In the genomic region with DNA sequence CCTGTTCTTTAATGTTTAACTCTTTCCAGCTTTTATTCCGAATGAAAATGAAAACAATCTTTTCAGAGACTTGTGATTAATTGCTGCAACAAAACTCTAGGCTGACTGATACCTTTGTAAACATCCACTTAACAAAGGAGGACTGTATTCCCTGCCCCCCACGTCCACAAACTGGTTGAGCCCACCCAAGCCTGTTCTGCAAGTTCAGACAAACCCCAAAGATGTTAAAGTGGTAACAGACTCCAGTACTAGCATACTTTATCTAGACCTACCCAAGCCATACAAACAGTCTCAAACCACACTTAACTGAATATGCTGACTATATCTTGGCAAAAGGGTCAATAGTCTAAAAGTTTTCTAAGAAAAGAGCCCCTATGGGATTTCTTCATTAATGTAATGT, we compare ENCODE assay signal across 24 mouse cellular contexts.
DNase-seq lines count a peak whose midpoint lies in the region; ATAC-seq lines count a peak whose summit lies in the region.
"Had no signal": no experiment of that assay in that cellular context is flagged by ENCODE, and none has a peak within 500 bp of the region (broad histone marks: within the 10 kb centered on the region; RNA-seq: fewer than 3 reads in every experiment).

No protein-coding gene starts in this region.

- H3K27ac ChIP-seq in embryonic facial prominence, embryonic 10.5 days (replicated peaks), result no peak overlapping the region; the same call in 1 of the 2 replicates
- no peak overlapping the region for H3K27ac ChIP-seq in stomach, embryonic 14.5 days (ENCODE audit: low read length)
- H3K27ac ChIP-seq: heart, embryonic 10.5 days; hindbrain, embryonic 15.5 days; limb, embryonic 15.5 days; liver, embryonic 14.5 days; neural tube, embryonic 13.5 days had no signal

- peak; percentile 85 for ATAC-seq in stomach, embryonic 14.5 days (ENCODE audit: insufficient number of reproducible peaks, insufficient read depth, low FRiP score, low read depth)
- ATAC-seq: forebrain, embryonic 14.5 days; midbrain, embryonic 16.5 days had no signal

- WGBS in embryonic facial prominence, embryonic 10.5 days, result 28% methylated on average over 2 of the region's 2 CpGs
- 14% methylated on average over 2 of the region's 2 CpGs for WGBS in stomach, embryonic 14.5 days

- no peaks in the 10 kb centered on the region for H3K4me1 ChIP-seq in embryonic facial prominence, embryonic 10.5 days
- H3K4me1 ChIP-seq in stomach, embryonic 14.5 days (ENCODE audit: control insufficient read depth, insufficient read depth, low read length), result peaks cover 7% of the 10 kb centered on the region; the same call in 1 of the 2 replicates
- H3K4me1 ChIP-seq: heart, embryonic 10.5 days; hindbrain, embryonic 15.5 days; limb, embryonic 15.5 days; neural tube, embryonic 13.5 days had no signal

- H3K27me3 ChIP-seq in embryonic facial prominence, embryonic 10.5 days (replicated peaks; ENCODE audit: low read depth, poor library complexity, severe bottlenecking), result no peaks in the 10 kb centered on the region
- no peaks in the 10 kb centered on the region for H3K27me3 ChIP-seq in stomach, embryonic 14.5 days (ENCODE audit: control insufficient read depth, insufficient read depth, low read length)
- H3K27me3 ChIP-seq: hindbrain, embryonic 15.5 days; limb, embryonic 15.5 days; neural tube, embryonic 13.5 days had no signal

- H3K4me2 ChIP-seq in stomach, embryonic 14.5 days (replicated peaks; ENCODE audit: low read depth, low read length), result no peak overlapping the region
- H3K4me2 ChIP-seq: hindbrain, embryonic 15.5 days; limb, embryonic 15.5 days; lung, embryonic 14.5 days; neural tube, embryonic 13.5 days had no signal

- H3K36me3 ChIP-seq in embryonic facial prominence, embryonic 10.5 days (replicated peaks), result no peaks in the 10 kb centered on the region
- H3K36me3 ChIP-seq in stomach, embryonic 14.5 days (ENCODE audit: control insufficient read depth, insufficient read depth, low read length), result no peaks in the 10 kb centered on the region
- H3K36me3 ChIP-seq: heart, embryonic 10.5 days; hindbrain, embryonic 15.5 days; limb, embryonic 15.5 days; neural tube, embryonic 13.5 days had no signal

- no peak overlapping the region for H3K4me3 ChIP-seq in embryonic facial prominence, embryonic 10.5 days
- H3K4me3 ChIP-seq in stomach, embryonic 14.5 days (ENCODE audit: low read depth, low read length), result no peak overlapping the region
- H3K4me3 ChIP-seq: heart, embryonic 10.5 days; hindbrain, embryonic 15.5 days; limb, embryonic 15.5 days; myocyte; neural tube, embryonic 13.5 days had no signal

- DNase-seq in urinary bladder, postnatal 14 days (ENCODE audit: low spot score), result peak; percentile 26
- no peak for DNase-seq in urinary bladder, adult 2 months (ENCODE audit: low spot score)
- peak; percentile 58 for DNase-seq in embryonic facial prominence, embryonic 10.5 days (ENCODE audit: low spot score)
- no peak for DNase-seq in adrenal gland, postnatal 36 days
- no peak for DNase-seq in retina, postnatal 1 day
- no peak for DNase-seq in layer of hippocampus, adult 9-10 months (ENCODE audit: low spot score)
- DNase-seq: adrenal gland, adult 2 months; cerebellum, adult 11-12 months; cerebellum, postnatal 14 days; gastrocnemius, postnatal 10 days; kidney, adult 9 months; kidney, postnatal 36 days; lung, embryonic 14.5 days; right cerebral cortex, adult 18-20 months; right cerebral cortex, postnatal 4 days had no signal

- no peaks in the 10 kb centered on the region for H3K9me3 ChIP-seq in embryonic facial prominence, embryonic 10.5 days
- H3K9me3 ChIP-seq in stomach, embryonic 14.5 days (ENCODE audit: control insufficient read depth, low read depth, low read length), result no peaks in the 10 kb centered on the region
- H3K9me3 ChIP-seq: heart, embryonic 10.5 days; hindbrain, embryonic 15.5 days; limb, embryonic 15.5 days; neural tube, embryonic 13.5 days had no signal

- no peak overlapping the region for H3K9ac ChIP-seq in stomach, embryonic 14.5 days (replicated peaks; ENCODE audit: low read depth, low read length)
- H3K9ac ChIP-seq: hindbrain, embryonic 15.5 days; limb, embryonic 15.5 days; liver, embryonic 14.5 days; lung, embryonic 14.5 days; neural tube, embryonic 13.5 days had no signal

Comparison
In these comparisons a context has a peak if more than half of its experiments do, and no peak if none do; other contexts are left out.
1. DNase-seq: peak in urinary bladder, postnatal 14 days (single experiment) and embryonic facial prominence, embryonic 10.5 days (single experiment); none in urinary bladder, adult 2 months (single experiment), adrenal gland, postnatal 36 days (0 of 2), retina, postnatal 1 day (single experiment) and layer of hippocampus, adult 9-10 months (single experiment).